ENCODE assay signal across 25 mouse cellular contexts in the genomic region with DNA sequence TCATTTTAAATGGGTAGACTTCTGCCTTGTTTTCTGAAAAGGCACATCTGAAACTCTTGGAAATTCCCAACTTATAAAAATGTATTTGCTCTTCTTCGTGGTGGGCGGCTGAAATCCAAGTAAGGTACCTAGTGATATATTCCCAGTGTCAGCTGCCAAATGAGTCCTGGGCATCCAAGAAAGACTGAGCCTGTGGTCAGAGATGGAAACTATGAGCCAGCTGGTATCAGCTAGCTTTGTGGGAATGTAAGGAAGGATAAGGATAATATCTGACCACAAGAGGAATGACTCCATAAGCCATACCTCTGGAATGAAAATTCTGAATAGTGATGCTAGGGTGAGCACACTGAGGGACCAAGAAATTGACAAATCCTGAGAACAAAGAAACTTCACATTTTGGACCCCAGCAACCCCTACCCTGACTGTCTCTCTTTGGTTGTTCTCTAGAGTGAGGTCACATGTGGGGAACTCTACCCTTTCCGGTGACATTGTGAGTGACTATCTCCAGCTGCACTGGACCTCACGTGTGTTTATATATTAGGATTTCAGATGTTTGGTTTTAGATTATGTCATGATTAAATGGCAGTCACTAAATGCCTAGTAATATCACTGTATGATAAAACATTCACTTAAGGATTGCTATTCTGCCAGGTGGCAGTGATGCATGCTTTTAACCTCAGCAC. TPM values are rescaled to one million over a fixed set of nuclear protein-coding genes. Genes with fewer than 3 reads are reported as not detected.
"Had no signal": no experiment of that assay in that cellular context is flagged by ENCODE, and none has a peak within 500 bp of the region (broad histone marks: within the 10 kb centered on the region; RNA-seq: fewer than 3 reads in every experiment).

No protein-coding gene starts in this region.

- H3K27me3 ChIP-seq: liver, embryonic 15.5 days; lung, embryonic 15.5 days; midbrain, embryonic 12.5 days; neural tube, embryonic 13.5 days; neural tube, embryonic 15.5 days had no signal

- ATAC-seq: liver, postnatal 0 days; midbrain, embryonic 16.5 days had no signal

- H3K36me3 ChIP-seq: liver, embryonic 15.5 days; lung, embryonic 15.5 days; midbrain, embryonic 10.5 days; midbrain, embryonic 12.5 days; neural tube, embryonic 13.5 days; neural tube, embryonic 15.5 days had no signal

- H3K4me1 ChIP-seq: liver, embryonic 15.5 days; lung, embryonic 15.5 days; midbrain, embryonic 10.5 days; midbrain, embryonic 12.5 days; neural tube, embryonic 13.5 days; neural tube, embryonic 15.5 days had no signal

- H3K27ac ChIP-seq: liver, embryonic 15.5 days; lung, embryonic 15.5 days; midbrain, embryonic 10.5 days; midbrain, embryonic 12.5 days; neural tube, embryonic 13.5 days; neural tube, embryonic 15.5 days had no signal

- H3K4me3 ChIP-seq: liver, embryonic 15.5 days; lung, embryonic 15.5 days; midbrain, embryonic 10.5 days; midbrain, embryonic 12.5 days; neural tube, embryonic 13.5 days; neural tube, embryonic 15.5 days had no signal

- H3K9ac ChIP-seq: liver, embryonic 15.5 days; liver, postnatal 0 days; lung, embryonic 15.5 days; midbrain, embryonic 12.5 days; neural tube, embryonic 13.5 days; neural tube, embryonic 15.5 days had no signal

- H3K4me2 ChIP-seq: liver, embryonic 15.5 days; lung, embryonic 15.5 days; midbrain, embryonic 12.5 days; neural tube, embryonic 13.5 days; neural tube, embryonic 15.5 days had no signal

- DNase-seq: liver, postnatal 0 days; lung, adult 2 months; lung, postnatal 10 days; lung, postnatal 4 days; midbrain, embryonic 14.5 days; retina, postnatal 1 day; right cerebral cortex, adult 18-20 months; right cerebral cortex, postnatal 25 days; right cerebral cortex, postnatal 4 days; spleen, adult 18-20 months; thymus, adult 18-20 months; thymus, postnatal 14 days; thymus, postnatal 36 days had no signal

- H3K9me3 ChIP-seq: liver, embryonic 15.5 days; lung, embryonic 15.5 days; midbrain, embryonic 10.5 days; midbrain, embryonic 12.5 days; neural tube, embryonic 13.5 days; neural tube, embryonic 15.5 days had no signal

RNA-seq across cellular contexts. Expression of gene Mroh9, which starts 27.2 kb away (rescaled TPM):
- polyA plus RNA-seq: liver, embryonic 15.5 days; liver, postnatal 0 days; lung, adult 2 months; lung, embryonic 15.5 days; midbrain, embryonic 10.5 days; midbrain, embryonic 12.5 days; midbrain, embryonic 14.5 days; midbrain, embryonic 16.5 days; neural tube, embryonic 11.5 days; neural tube, embryonic 13.5 days; neural tube, embryonic 15.5 days; small intestine, adult 2 months; stomach, embryonic 14.5 days; stomach, embryonic 16.5 days; thymus, postnatal 0 days had no signal
